Mouse (Mus musculus) CH12.LX (cell line): Measurements from ENCODE around the gene Pxn. TPM values are rescaled to one million over a fixed set of nuclear protein-coding genes. Genes with fewer than 3 reads are reported as not detected.

Source experiments
- DNase-seq: peaks from one replicate; pipeline ENCODE4 v3.0.0-alpha.2; 2013; ENCODE audit errors: extremely low read depth
- H3K27ac ChIP-seq: 2 replicates; pipeline ENCODE4 v1.5.1; 2012; ENCODE audit warnings: low read depth, mild to moderate bottlenecking, control low read depth, moderate library complexity; ENCODE audit not compliant: insufficient read depth
- H3K27me3 ChIP-seq: replicated peaks from 2 replicates; pipeline ENCODE3; 2012; ENCODE audit warnings: inconsistent platforms
- H3K36me3 ChIP-seq, 2 experiments: replicated peaks in 1 of 2; 2 replicates each; pipeline versions ENCODE3 to v1.6.1; 2012; ENCODE audit warnings: inconsistent platforms in 1 of 2, low read length in 1 of 2, mild to moderate bottlenecking in 1 of 2, mixed read lengths in 1 of 2, moderate library complexity in 1 of 2; ENCODE audit not compliant: control insufficient read depth in 1 of 2, insufficient read depth in 1 of 2
- H3K4me1 ChIP-seq, 2 experiments: 2 replicates each; pipeline ENCODE4 v1.6.1; 2012; ENCODE audit warnings: inconsistent platforms in 1 of 2, moderate library complexity in 1 of 2; ENCODE audit not compliant: insufficient read depth in 2 of 2, control insufficient read depth in 1 of 2
- H3K4me2 ChIP-seq: 2 replicates; pipeline ENCODE4 v1.6.1; 2012; ENCODE audit warnings: low read depth, mild to moderate bottlenecking, control low read depth; ENCODE audit not compliant: poor library complexity, insufficient read depth, severe bottlenecking
- H3K4me3 ChIP-seq, 3 experiments: fragments of 150-350 bp in 1 of 3; sonication (generic) in 1 of 3; replicated peaks in 1 of 3; 2 replicates each; pipeline versions ENCODE3 to v1.5.1; 2011 to 2012; ENCODE audit warnings: low read depth in 2 of 3, low read length in 2 of 3, mild to moderate bottlenecking in 2 of 3, moderate library complexity in 2 of 3, control low read depth in 1 of 3, improper control_type of control experiment in 1 of 3, inconsistent platforms in 1 of 3, mixed read lengths in 1 of 3; ENCODE audit not compliant: poor library complexity in 1 of 3
- H3K79me2 ChIP-seq: replicated peaks from 2 replicates; pipeline ENCODE4 v1.6.1; 2012; ENCODE audit warnings: mild to moderate bottlenecking, moderate library complexity; ENCODE audit not compliant: control insufficient read depth, poor library complexity, insufficient read depth, severe bottlenecking; ENCODE audit errors: extremely low read depth
- H3K9ac ChIP-seq: 2 replicates; pipeline ENCODE4 v1.6.1; 2012; ENCODE audit warnings: low read depth, mild to moderate bottlenecking, control low read depth, moderate library complexity; ENCODE audit not compliant: insufficient read depth
- H3K9me3 ChIP-seq: replicated peaks from 2 replicates; pipeline ENCODE3; 2012; ENCODE audit warnings: low read length, inconsistent platforms, mixed read lengths
- BHLHE40 ChIP-seq: IDR thresholded peaks from 2 replicates; pipeline ENCODE4 v1.6.1; 2011; ENCODE audit warnings: mild to moderate bottlenecking, low read depth, low read length, improper control_type of control experiment
- CHD1 ChIP-seq: IDR thresholded peaks from 2 replicates; pipeline ENCODE4 v1.6.1; 2012; ENCODE audit warnings: low read depth, low read length, improper control_type of control experiment, inconsistent platforms
- CTCF ChIP-seq, 2 experiments: IDR thresholded peaks in 1 of 2; conservative IDR thresholded peaks in 1 of 2; 2 replicates each; pipeline ENCODE4 v1.5.1; 2011 to 2012; ENCODE audit warnings: low read depth in 2 of 2, low read length in 2 of 2, improper control_type of control experiment in 1 of 2, inconsistent platforms in 1 of 2, mild to moderate bottlenecking in 1 of 2, moderate library complexity in 1 of 2
- ELF1 ChIP-seq: IDR thresholded peaks from 2 replicates; pipeline ENCODE4 v1.6.1; 2014; ENCODE audit warnings: low read depth, mild to moderate bottlenecking, inconsistent platforms, low read length, improper control_type of control experiment
- ETS1 ChIP-seq: conservative IDR thresholded peaks from 2 replicates; pipeline ENCODE4 v1.6.1; 2012; ENCODE audit warnings: low read depth, mild to moderate bottlenecking, inconsistent platforms, low read length, improper control_type of control experiment, moderate library complexity
- HCFC1 ChIP-seq: IDR thresholded peaks from 2 replicates; pipeline ENCODE4 v1.6.1; 2012; ENCODE audit warnings: low read depth, mild to moderate bottlenecking, inconsistent platforms, low read length, improper control_type of control experiment
- IRF4 ChIP-seq: IDR thresholded peaks from 2 replicates; pipeline ENCODE4 v1.6.1; 2014; ENCODE audit warnings: low read depth, mild to moderate bottlenecking, inconsistent platforms, low read length, improper control_type of control experiment
- JUND ChIP-seq: conservative IDR thresholded peaks from 2 replicates; pipeline ENCODE4 v1.6.1; 2011; ENCODE audit warnings: low read depth, low read length, improper control_type of control experiment
- MAZ ChIP-seq: IDR thresholded peaks from 2 replicates; pipeline ENCODE4 v1.6.1; 2012; ENCODE audit warnings: low read depth, mild to moderate bottlenecking, inconsistent platforms, low read length, improper control_type of control experiment, moderate library complexity
- PAX5 ChIP-seq: IDR thresholded peaks from 2 replicates; pipeline ENCODE4 v1.6.1; 2012; ENCODE audit warnings: low read length, inconsistent platforms, mixed read lengths
- RAD21 ChIP-seq: IDR thresholded peaks from 2 replicates; pipeline ENCODE4 v1.6.1; 2011; ENCODE audit warnings: low read depth, mild to moderate bottlenecking, low read length, improper control_type of control experiment, moderate library complexity
- RCOR1 ChIP-seq: conservative IDR thresholded peaks from 2 replicates; pipeline ENCODE4 v1.6.1; 2012; ENCODE audit warnings: low read depth, mild to moderate bottlenecking, inconsistent platforms, low read length, improper control_type of control experiment
- SIN3A ChIP-seq: IDR thresholded peaks from 2 replicates; pipeline ENCODE4 v1.6.1; 2012; ENCODE audit warnings: low read length, improper control_type of control experiment, inconsistent platforms
- UBTF ChIP-seq: IDR thresholded peaks from 2 replicates; pipeline ENCODE4 v1.6.1; 2012; ENCODE audit warnings: low read depth, mild to moderate bottlenecking, inconsistent platforms, low read length, improper control_type of control experiment, moderate library complexity
- USF1 ChIP-seq: IDR thresholded peaks from 2 replicates; pipeline ENCODE4 v1.6.1; 2014; ENCODE audit warnings: low read depth, mild to moderate bottlenecking, inconsistent platforms, low read length, improper control_type of control experiment
- ZKSCAN1 ChIP-seq: IDR thresholded peaks from 2 replicates; pipeline ENCODE4 v1.6.1; 2012; ENCODE audit warnings: low read depth, inconsistent platforms, low read length, improper control_type of control experiment, borderline replicate concordance
- ZMIZ1 ChIP-seq: IDR thresholded peaks from 2 replicates; pipeline ENCODE4 v1.6.1; 2012; ENCODE audit warnings: low read depth, mild to moderate bottlenecking, inconsistent platforms, low read length, improper control_type of control experiment
- ZNF384 ChIP-seq: IDR thresholded peaks from 2 replicates; pipeline ENCODE4 v1.6.1; 2012; ENCODE audit warnings: low read depth, low read length, improper control_type of control experiment, inconsistent platforms
- dilution Hi-C: fragments of 300-500 bp; cut with MboI; formaldehyde crosslinking; loops from 2 replicates; pipeline ENCODE4 v1.14.3; 2020; ENCODE audit warnings: low sequenced_read_pairs; ENCODE audit not compliant: extremely low pct_unique_long_range_greater_than_20kb, extremely low pct_ligation_motif_present
- in situ Hi-C: fragments of 300-500 bp; cut with MboI; formaldehyde crosslinking; loops from 3 replicates; pipeline ENCODE4 v1.14.3; 2019; ENCODE audit warnings: low sequenced_read_pairs, low pct_ligation_motif_present, low pct_unique_long_range_greater_than_20kb, mixed read lengths
- polyA plus RNA-seq: library from polyadenylated mRNA; unstranded; fragments of >175 nt; gene quantifications from 2 replicates; pipeline ENCODE4 v1.2.1, GENCODE M21; 2012; ENCODE audit warnings: low read depth; ENCODE audit not compliant: insufficient read length
- total RNA-seq, 2 experiments: library from RNA; depleted of rRNA; stranded (reverse); fragments of 300-350 nt in 1 of 2; fragments of >200 nt in 1 of 2; gene quantifications; 2 replicates each; pipeline ENCODE4 v1.2.3; 2012 to 2014

Pxn gene
- total and polyA plus RNA-seq, 3 experiments = 17.0 to 43.4 (median 21.1) TPM

DNA sequence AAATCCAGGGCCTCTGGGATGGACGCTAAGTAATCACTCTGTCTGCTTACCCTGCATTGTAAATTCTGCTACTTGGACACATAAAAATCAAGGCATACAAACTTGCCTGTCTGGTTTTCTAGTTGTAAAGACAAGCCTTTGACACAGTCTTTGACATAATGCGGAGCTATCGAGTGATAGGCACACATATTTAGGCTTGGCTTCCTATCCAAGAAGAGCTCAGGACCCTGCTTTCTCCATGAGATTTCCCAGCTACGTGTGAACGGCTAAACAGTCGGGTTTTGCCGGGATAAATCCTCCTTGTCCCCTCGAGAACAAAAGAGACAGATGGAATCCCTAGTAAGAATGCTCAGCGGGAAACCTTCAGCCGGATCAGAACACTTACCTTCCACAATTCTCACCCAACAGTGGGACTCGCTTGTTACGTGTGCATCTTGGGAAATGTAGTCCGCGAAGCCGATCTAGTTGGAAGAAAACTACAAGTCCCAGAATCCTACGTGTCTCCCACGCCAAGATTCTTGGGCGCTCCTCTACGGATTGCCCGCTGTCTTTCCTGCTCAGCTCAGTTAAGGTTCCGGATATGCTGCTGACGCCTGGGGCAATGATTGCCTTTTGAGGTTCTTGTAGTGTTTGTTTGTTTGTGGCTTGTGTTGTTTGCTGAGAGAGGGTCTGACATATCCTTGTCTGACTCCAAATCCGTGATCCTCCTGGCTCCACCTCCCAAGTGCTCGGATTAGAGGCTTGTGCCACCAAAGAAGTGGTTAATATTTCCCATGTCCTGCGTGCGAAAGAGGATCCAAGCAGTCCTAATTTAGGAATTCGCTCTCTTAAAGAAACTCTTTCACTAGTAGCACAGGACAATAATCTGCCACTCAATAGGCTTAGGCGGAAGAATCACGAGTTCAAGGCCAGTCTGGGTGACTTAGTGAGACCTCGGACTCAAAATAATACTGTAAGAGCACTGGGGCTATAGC, 22.2 kb upstream of the Pxn start, which contains the start of gene Sirt4 (continued):
- peak; percentile 99 for TF ChIP-seq HCFC1
- TF ChIP-seq IRF4 = peak; percentile 78
- TF ChIP-seq ELF1 = peak; percentile 85
- no peak for TF ChIP-seq CHD1
- no peak for TF ChIP-seq JUND
- TF ChIP-seq UBTF = no peak
- no peak for TF ChIP-seq ZNF384
- TF ChIP-seq SIN3A = peak; percentile 82
- TF ChIP-seq MAZ = no peak
- TF ChIP-seq ETS1 = no peak
- no peak for TF ChIP-seq ZMIZ1
- TF ChIP-seq, all 38 proteins: peak for 15

DNA sequence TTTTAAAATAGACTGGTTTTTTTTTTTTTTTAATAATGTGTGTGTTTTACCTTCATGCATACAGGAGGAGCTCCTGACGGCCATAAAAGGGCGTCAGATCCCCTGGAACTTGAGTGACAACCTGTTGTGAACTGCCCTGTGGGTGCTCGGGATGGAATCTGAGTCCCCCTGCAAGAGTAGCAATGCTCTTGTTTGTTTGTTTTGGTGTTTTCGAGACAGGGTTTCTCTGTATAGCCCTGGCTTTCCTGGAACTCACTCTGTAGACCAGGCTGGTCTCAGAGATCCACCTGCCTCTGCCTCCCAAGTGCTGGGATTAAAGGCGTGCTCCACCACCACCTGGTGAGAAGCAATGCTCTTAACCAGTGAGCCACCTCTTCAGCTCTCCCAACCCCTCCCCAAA, 21.5 kb upstream of the Pxn start:
- H3K36me3 ChIP-seq = peaks cover 12 to 25% of the 10 kb centered on the region in 2 experiments
- in situ Hi-C loops (no loop called here), dilution Hi-C loops (no loop called here)
- H3K27me3 ChIP-seq = no peaks in the 10 kb centered on the region
- no peaks in the 10 kb centered on the region for H3K9me3 ChIP-seq
- no peak for TF ChIP-seq RCOR1
- no peak for TF ChIP-seq HCFC1
- no peak for TF ChIP-seq BHLHE40
- TF ChIP-seq ZKSCAN1 = no peak
- TF ChIP-seq SIN3A = no peak
- TF ChIP-seq CTCF (conservative IDR thresholded peaks at IDR 0.05 in 1 of 2, IDR thresholded peaks at IDR 0.05 in 1 of 2; ENCODE audit: low read depth in 2 of 2, low read length in 2 of 2) = no peak
- TF ChIP-seq USF1 = no peak
- no peak for TF ChIP-seq PAX5
- TF ChIP-seq RAD21 = no peak
- H3K9ac ChIP-seq = peak overlapping the region; percentile 98
- no peak for DNase-seq
- no peaks in the 10 kb centered on the region for H3K79me2 ChIP-seq
- H3K27ac ChIP-seq = no peak overlapping the region
- peak overlapping the region in 2 of 3 experiments; percentile 71 to 82 for H3K4me3 ChIP-seq
- H3K4me1 ChIP-seq = peaks cover 0 to 28% of the 10 kb centered on the region in 2 experiments; a peak in 2 of 4 replicates
- peak overlapping the region; percentile 87 for H3K4me2 ChIP-seq
